Mouse (Mus musculus): ENCODE measurements around the gene Kcnj3.

DNA sequence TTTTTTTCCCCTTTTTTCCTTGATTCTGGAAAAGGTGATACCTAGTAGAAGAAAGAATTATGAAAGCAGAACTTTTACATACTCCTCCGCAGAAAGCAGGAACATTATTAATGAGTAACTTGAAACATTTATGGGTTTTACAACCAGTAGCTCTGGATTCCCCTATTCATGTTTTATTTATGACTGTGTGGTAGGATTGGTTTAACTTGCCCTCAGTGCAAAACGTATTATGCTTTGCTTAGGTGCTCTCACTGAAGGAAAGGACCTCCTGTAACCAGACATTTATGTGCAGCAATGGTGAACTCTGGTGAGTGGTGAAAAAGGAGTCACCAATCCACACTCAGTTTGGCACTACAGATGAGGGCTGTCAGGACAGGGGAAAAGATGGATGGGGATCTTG, 8.1 kb upstream of the Kcnj3 start:
- TF ChIP-seq CTCF (IDR thresholded peaks at IDR 0.05; ENCODE audit: low read depth) (no peak), EP300 (IDR thresholded peaks at IDR 0.05; ENCODE audit: low read depth) (no peak)

Measured in heart, postnatal 0 days (tissue).